Mouse (Mus musculus): ENCODE measurements around the gene Gm15013.
"Not testable (repeated sequence)": the region's sequence is repeated elsewhere in the genome, so short reads cannot be mapped to it uniquely, and the experiment has no call there.

Gene Gm15013

GRCm38 (mm10) chrX:139714381-139714780, at the start of gene Gm15013:
Gm15013 (minus strand) TSS chrX:139714481.
- in situ Hi-C loops (cut with MseI, MboI): no loop called here

- in situ Hi-C loops (cut with MseI, MboI): no loop called here
Measured at GRCm38 (mm10) chrX:139762546-139762945, 48.3 kb upstream of the Gm15013 start.

GRCm38 (mm10) chrX:139758634-139759033, 44.4 kb upstream of the Gm15013 start:
- in situ Hi-C loops (cut with MseI, MboI): not testable (repeated sequence)

GRCm38 (mm10) chrX:139751855-139752254, 37.6 kb upstream of the Gm15013 start:
- in situ Hi-C loops (cut with MseI, MboI): no loop called here

GRCm38 (mm10) chrX:139737066-139737465, 22.8 kb upstream of the Gm15013 start:
- in situ Hi-C loops (cut with MseI, MboI): no loop called here

- in situ Hi-C loops (cut with MseI, MboI): no loop called here
Measured at GRCm38 (mm10) chrX:139730541-139730940, 16.3 kb upstream of the Gm15013 start.

- in situ Hi-C loops (cut with MseI, MboI): no loop called here
Measured at GRCm38 (mm10) chrX:139722350-139722749, 8.1 kb upstream of the Gm15013 start.

- in situ Hi-C loops (cut with MseI, MboI): no loop called here
Measured at GRCm38 (mm10) chrX:139684775-139685695, 29.2 kb downstream of the Gm15013 start, which contains the start of gene Tbc1d8b. Tbc1d8b (plus strand) TSS chrX:139684996.

GRCm38 (mm10) chrX:139684410-139684774, 29.9 kb downstream of the Gm15013 start:
- in situ Hi-C loops (cut with MseI, MboI): no loop called here

- in situ Hi-C loops (cut with MseI, MboI): loop anchor here (25.0 kb wide), 2 partner anchors 229 to 254 kb away; no protein-coding TSS in a partner anchor
Measured at GRCm38 (mm10) chrX:139665829-139666228, 48.5 kb downstream of the Gm15013 start.
